Mouse (Mus musculus): Measurements from ENCODE around the gene Cacna1g.

- TF ChIP-seq CTCF (IDR thresholded peaks at IDR 0.05; ENCODE audit: low read depth, low read length) = no peak
- TF ChIP-seq TAL1 (conservative IDR thresholded peaks at IDR 0.05; ENCODE audit: low read depth, low read length) = no peak
- TF ChIP-seq GATA1 (IDR thresholded peaks at IDR 0.05; ENCODE audit: borderline replicate concordance, low read length) = no peak
These were observed 71.3 kb downstream of the Cacna1g start for GRCm38 (mm10) chr11:94402731-94403130.
